Mouse (Mus musculus): ENCODE results near the gene Bud13. TPM values are rescaled to one million over a fixed set of nuclear protein-coding genes. Genes with fewer than 3 reads are reported as not detected.

Gene Bud13
- polyA plus RNA-seq (2012; rRNA removed; ENCODE audit: low replicate concordance): 5.3 and 6.6 TPM in 2 replicates

GRCm38 (mm10) chr9:46282631-46283436 is at the start of gene Bud13:
Gene Bud13, plus strand, starts transcription at chr9:46283008.

GRCm38 (mm10) chr9:46235596-46235648 is 47.4 kb upstream of the Bud13 start, which contains the start of gene Apoc3:
Gene Apoc3, minus strand, starts transcription at chr9:46235636.

GRCm38 (mm10) chr9:46240526-46241153 is 42.2 kb upstream of the Bud13 start, which contains the start of gene Apoa4:
Gene Apoa4, plus strand, starts transcription at chr9:46240696.

GRCm38 (mm10) chr9:46268343-46268873 is 14.4 kb upstream of the Bud13 start, which contains the start of gene Apoa5:
Gene Apoa5, plus strand, starts transcription at chr9:46268633.

GRCm38 (mm10) chr9:46272677-46273454 is 9.9 kb upstream of the Bud13 start, which contains the start of gene Zpr1:
Gene Zpr1, plus strand, starts transcription at chr9:46273064.

GRCm38 (mm10) chr9:46319886-46320285 is 37.1 kb downstream of the Bud13 start, which contains the start of gene 4931429L15Rik:
Gene 4931429L15Rik, minus strand, starts transcription at chr9:46319986.

Other genes with a start within 250 kb of the Bud13 start
- gene Apoa1, start 54.4 kb upstream of the Bud13 start, polyA plus RNA-seq (2012; rRNA removed; ENCODE audit: low replicate concordance): 2,399 and 15,361 TPM in 2 replicates
- gene Apoc3, start 47.4 kb upstream of the Bud13 start, polyA plus RNA-seq (2012; rRNA removed; ENCODE audit: low replicate concordance): 677 and 6,693 TPM in 2 replicates
- gene Apoa4, start 42.3 kb upstream of the Bud13 start, polyA plus RNA-seq (2012; rRNA removed; ENCODE audit: low replicate concordance): 2,473 and 8,795 TPM in 2 replicates
- gene Apoa5, start 14.4 kb upstream of the Bud13 start, polyA plus RNA-seq (2012; rRNA removed; ENCODE audit: low replicate concordance): 0.34 and 0.55 TPM in 2 replicates
- 8.7 and 13.2 TPM in 2 replicates for gene Zpr1, start 9.9 kb upstream of the Bud13 start, polyA plus RNA-seq (2012; rRNA removed; ENCODE audit: low replicate concordance)
- gene 4931429L15Rik, start 37.0 kb downstream of the Bud13 start, polyA plus RNA-seq (2012; rRNA removed; ENCODE audit: low replicate concordance): not detected in 2 replicates

All from duodenum, adult 2 months (tissue).